Mouse (Mus musculus) limb, embryonic 14.5 days (tissue): ENCODE data around the gene Mypn. TPM values are rescaled to one million over a fixed set of nuclear protein-coding genes. Genes with fewer than 3 reads are reported as not detected.

Experiments used
- ATAC-seq: fragments of 200-750 bp; cut with Nextera tagmentation; 2 replicates; pipeline ENCODE4 v1.8.0; 2017; ENCODE audit warnings: low read depth, moderate number of reproducible peaks, moderate TSS enrichment; ENCODE audit not compliant: low FRiP score
- DNase-seq: peaks from one replicate; pipeline ENCODE4 v3.0.0-alpha.2; 2015; ENCODE audit warnings: low spot score
- H3K27ac ChIP-seq: fragments of 300-500 bp; sonication (generic); replicated peaks from 2 replicates; pipeline ENCODE4 v1.5.1; 2014; ENCODE audit warnings: low read depth, mild to moderate bottlenecking, low read length, moderate library complexity, mixed read lengths
- H3K27me3 ChIP-seq: fragments of 300-500 bp; sonication (generic); 2 replicates; pipeline ENCODE4 v1.6.1; 2014; ENCODE audit warnings: low read length, mixed read lengths; ENCODE audit not compliant: control insufficient read depth, insufficient read depth
- H3K36me3 ChIP-seq: fragments of 300-500 bp; sonication (generic); 2 replicates; pipeline ENCODE4 v1.6.1; 2014; ENCODE audit warnings: mild to moderate bottlenecking, low read length, moderate library complexity, mixed read lengths; ENCODE audit not compliant: control insufficient read depth, insufficient read depth
- H3K4me1 ChIP-seq: fragments of 300-500 bp; sonication (generic); 2 replicates; pipeline ENCODE4 v1.6.1; 2014; ENCODE audit warnings: antibody characterized with exemption, low read length, mixed read lengths; ENCODE audit not compliant: control insufficient read depth, insufficient read depth
- H3K4me2 ChIP-seq: fragments of 300-500 bp; sonication (generic); replicated peaks from 2 replicates; pipeline ENCODE4 v1.6.1; 2014; ENCODE audit warnings: low read depth, mild to moderate bottlenecking, low read length, moderate library complexity; ENCODE audit not compliant: severe bottlenecking
- H3K4me3 ChIP-seq: fragments of 300-500 bp; sonication (generic); replicated peaks from 2 replicates; pipeline ENCODE4 v1.5.1; 2014; ENCODE audit warnings: low read length
- H3K9ac ChIP-seq: fragments of 300-500 bp; sonication (generic); 2 replicates; pipeline ENCODE4 v1.6.1; 2014; ENCODE audit warnings: mild to moderate bottlenecking, low read depth, low read length, moderate library complexity; ENCODE audit not compliant: severe bottlenecking
- H3K9me3 ChIP-seq: fragments of 300-500 bp; sonication (generic); 2 replicates; pipeline ENCODE4 v1.6.1; 2016; ENCODE audit warnings: low read length; ENCODE audit not compliant: control insufficient read depth
- POLR2A ChIP-seq: fragments of 200-500 bp; IDR thresholded peaks from 2 replicates; pipeline ENCODE4 v1.8.0; 2012; ENCODE audit warnings: inconsistent platforms, mild to moderate bottlenecking, moderate library complexity, borderline replicate concordance; ENCODE audit not compliant: insufficient read depth, insufficient read length; ENCODE audit errors: extremely low read depth
- WGBS: fragments of 180-500 bp; shearing (Covaris S2); extraction: QIAGEN DNeasy Blood & Tissue Kit; methylation state at CpG from one replicate; pipeline ENCODE4 v1.1.7; 2014; 5-methylcytosine and 5-hydroxymethylcytosine counted together
- polyA plus RNA-seq, 2 experiments: library from polyadenylated mRNA; depleted of rRNA in 1 of 2; stranded (reverse) in 1 of 2; unstranded in 1 of 2; fragments of >200 nt; fragmentation: Nextera tagmentation in 1 of 2; extraction: Ambion mirVana in 1 of 2; gene quantifications; 2 replicates each; pipeline versions ENCODE4 v1.2.1 to v1.2.3; 2012 to 2014

Mypn gene
- polyA plus RNA-seq, 2 experiments: 4.8 to 5.4 TPM

GRCm38 (mm10) chr10:63203002-63203401 is 750 bp downstream of the Mypn start:
- no peaks in the 10 kb centered on the region for H3K36me3 ChIP-seq
- DNase-seq (peak; percentile 45), ATAC-seq (peak; percentile 82)
- whole genome bisulfite sequencing: 50% methylated on average over 3 of the region's 3 CpGs
- no peaks in the 10 kb centered on the region for H3K27me3 ChIP-seq
- H3K9me3 ChIP-seq: no peaks in the 10 kb centered on the region
- H3K4me2 ChIP-seq: no peak overlapping the region
- no peak overlapping the region for H3K27ac ChIP-seq
- no peak overlapping the region for H3K9ac ChIP-seq
- no peaks in the 10 kb centered on the region for H3K4me1 ChIP-seq
- H3K4me3 ChIP-seq: no peak overlapping the region
- no peak for TF ChIP-seq POLR2A

DNA sequence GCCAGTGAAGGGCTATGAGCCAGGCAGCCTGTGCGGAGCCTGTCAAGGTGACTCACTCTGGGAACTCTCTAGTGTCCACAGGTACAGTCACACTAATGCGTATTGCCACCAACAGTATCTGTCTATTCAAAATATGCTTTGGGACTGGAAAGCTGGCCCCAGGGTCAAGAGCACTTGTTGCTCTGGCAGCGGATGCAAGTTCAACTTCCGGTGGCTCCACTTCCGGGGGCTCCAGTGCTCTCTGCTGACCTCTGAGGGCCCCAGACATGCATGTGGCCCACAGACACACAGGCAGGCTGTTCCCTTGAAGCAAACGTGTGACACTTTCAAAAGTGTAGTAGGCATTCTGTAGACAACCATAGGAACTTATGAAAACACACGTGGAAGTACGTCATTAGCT is 2.2 kb downstream of the Mypn start:
- Histone ChIP-seq H3K27ac (no peak overlapping the region), H3K4me1 (no peaks in the 10 kb centered on the region), H3K4me2 (no peak overlapping the region), H3K9me3 (no peaks in the 10 kb centered on the region), H3K27me3 (no peaks in the 10 kb centered on the region), H3K36me3 (no peaks in the 10 kb centered on the region), H3K9ac (no peak overlapping the region), H3K4me3 (no peak overlapping the region)
- no peak for TF ChIP-seq POLR2A
- no peak for DNase-seq
- no peak for ATAC-seq
- WGBS: 76% methylated on average over 8 of the region's 8 CpGs

- no peak overlapping the region for H3K4me2 ChIP-seq
- H3K27ac ChIP-seq: no peak overlapping the region
- no peaks in the 10 kb centered on the region for H3K36me3 ChIP-seq
- no peak for ATAC-seq
- H3K9me3 ChIP-seq: no peaks in the 10 kb centered on the region
- no peaks in the 10 kb centered on the region for H3K4me1 ChIP-seq
- 60% methylated on average over 4 of the region's 4 CpGs for WGBS
- no peak for TF ChIP-seq POLR2A
- no peak overlapping the region for H3K9ac ChIP-seq
- no peaks in the 10 kb centered on the region for H3K27me3 ChIP-seq
- no peak overlapping the region for H3K4me3 ChIP-seq
- no peak for DNase-seq
Observed at GRCm38 (mm10) chr10:63199008-63199407, 4.7 kb downstream of the Mypn start.

DNA sequence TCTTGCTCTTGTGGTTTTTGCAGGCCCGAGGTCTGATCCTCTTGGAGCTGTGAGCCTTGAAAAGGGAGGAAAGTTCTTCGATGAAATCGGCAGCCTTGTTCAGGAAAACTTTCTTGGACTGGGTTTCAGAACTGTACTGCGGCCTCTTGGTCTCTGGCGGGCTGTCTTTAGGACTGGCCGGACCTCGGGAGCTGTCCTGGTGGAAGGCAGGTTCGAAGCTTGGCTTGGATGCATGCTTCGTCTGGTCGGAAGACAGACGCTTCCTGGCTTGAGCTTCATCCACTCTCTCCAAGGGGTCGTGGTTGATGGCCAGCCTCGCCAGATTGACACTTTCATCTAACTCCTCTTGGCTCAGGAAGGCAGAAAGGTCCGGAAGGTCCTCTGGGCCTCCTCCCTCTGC is 11.0 kb downstream of the Mypn start:
- no peak overlapping the region for H3K27ac ChIP-seq
- H3K9ac ChIP-seq: no peak overlapping the region
- H3K27me3 ChIP-seq: no peaks in the 10 kb centered on the region
- no peak for TF ChIP-seq POLR2A
- WGBS: 84% methylated on average over 14 of the region's 14 CpGs
- ATAC-seq (no peak), DNase-seq (no peak)
- H3K36me3 ChIP-seq: no peaks in the 10 kb centered on the region
- H3K9me3 ChIP-seq: no peaks in the 10 kb centered on the region
- H3K4me1 ChIP-seq: no peaks in the 10 kb centered on the region
- no peak overlapping the region for H3K4me3 ChIP-seq
- H3K4me2 ChIP-seq: no peak overlapping the region

- H3K4me2 ChIP-seq: no peak overlapping the region
- no peaks in the 10 kb centered on the region for H3K9me3 ChIP-seq
- no peak for ATAC-seq
- DNase-seq: no peak
- H3K27me3 ChIP-seq: no peaks in the 10 kb centered on the region
- no peak overlapping the region for H3K27ac ChIP-seq
- H3K4me3 ChIP-seq: no peak overlapping the region
- H3K36me3 ChIP-seq: no peaks in the 10 kb centered on the region
- H3K4me1 ChIP-seq: no peaks in the 10 kb centered on the region
- WGBS: 62% methylated on average over 18 of the region's 18 CpGs
- no peak for TF ChIP-seq POLR2A
- no peak overlapping the region for H3K9ac ChIP-seq
Observed at GRCm38 (mm10) chr10:63192276-63192675, 11.5 kb downstream of the Mypn start.

DNA sequence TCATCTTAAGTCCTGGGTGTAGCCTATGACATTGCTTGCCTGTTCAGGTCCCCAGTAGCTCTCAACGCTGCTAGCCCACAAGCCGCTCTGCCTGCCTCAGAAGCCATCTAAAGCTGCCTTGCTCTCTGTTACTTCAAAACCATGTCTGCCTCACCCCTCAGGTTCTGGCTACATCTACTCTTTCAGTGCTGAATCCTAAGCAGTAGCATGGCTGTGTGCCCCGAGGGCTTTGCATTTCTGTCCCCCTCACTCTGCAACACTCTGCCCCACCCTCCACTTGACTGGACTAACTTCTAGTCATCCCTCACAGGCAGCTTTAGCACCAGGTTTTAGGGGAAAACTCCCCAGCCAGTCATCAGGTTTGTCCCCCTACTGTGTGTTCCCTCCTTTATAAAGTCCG is 19.3 kb downstream of the Mypn start:
- Histone ChIP-seq H3K9me3 (no peaks in the 10 kb centered on the region), H3K27me3 (no peaks in the 10 kb centered on the region), H3K9ac (no peak overlapping the region), H3K4me2 (no peak overlapping the region), H3K4me1 (no peaks in the 10 kb centered on the region), H3K27ac (no peak overlapping the region), H3K36me3 (no peaks in the 10 kb centered on the region), H3K4me3 (no peak overlapping the region)
- DNase-seq (no peak), ATAC-seq (no peak)
- WGBS: 80% methylated on average over 4 of the region's 4 CpGs
- no peak for TF ChIP-seq POLR2A
